Mouse (Mus musculus): ENCODE measurements around the gene Slco1c1.

DNA sequence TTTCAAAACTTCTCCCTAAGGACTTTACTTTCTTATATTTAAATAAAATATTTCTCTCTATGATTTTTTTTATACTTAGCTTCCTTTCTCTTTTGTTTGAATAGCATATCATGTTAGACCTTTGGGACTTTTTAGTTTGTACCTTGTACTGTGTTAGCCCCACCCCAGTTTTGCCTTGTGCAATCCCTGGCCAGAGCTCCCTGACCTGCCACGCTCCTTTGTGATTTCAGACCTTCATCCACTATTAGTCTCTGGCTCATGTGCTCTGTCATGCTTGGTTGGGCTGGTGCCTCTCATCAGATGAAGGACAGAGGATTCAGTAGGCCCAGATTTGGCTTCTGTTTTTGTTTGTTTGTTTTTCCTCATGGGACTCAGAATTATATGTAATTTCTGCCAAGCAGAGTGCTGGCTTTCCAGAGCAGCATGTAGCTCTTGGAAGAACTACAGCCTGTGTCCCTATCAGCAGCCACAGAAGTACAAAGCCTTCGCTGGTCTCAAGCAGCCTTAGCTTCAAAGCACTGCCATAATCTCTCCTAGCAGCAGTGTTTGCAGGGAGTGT, 86.6 kb downstream of the Slco1c1 start:
- no peak for TF ChIP-seq CTCF (IDR thresholded peaks at IDR 0.05; ENCODE audit: low read depth)
- no peak for TF ChIP-seq EP300 (IDR thresholded peaks at IDR 0.05; ENCODE audit: low read depth)
